Mouse (Mus musculus) myocyte (in vitro differentiated cells): ENCODE measurements at regions not wholly inside any gene's neighbourhood (a gene's known extent, or its start where the extent isn't known, plus 50 kb on each side); places are given as distances from the start of the nearest gene placed in this dataset.

Experiments
- POLR2A ChIP-seq: IDR thresholded peaks from one replicate; pipeline ENCODE4 v1.6.1; 2011; ENCODE audit warnings: low read depth, mild to moderate bottlenecking, control low read depth, moderate library complexity; ENCODE audit not compliant: insufficient read length
- POLR2AphosphoS2 ChIP-seq: IDR thresholded peaks from one replicate; pipeline ENCODE4 v1.6.1; 2011; ENCODE audit warnings: low read depth, control low read depth; ENCODE audit not compliant: insufficient read length
- REST ChIP-seq: IDR thresholded peaks from one replicate; pipeline ENCODE4 v1.6.1; 2011; ENCODE audit warnings: mild to moderate bottlenecking, control low read depth, moderate library complexity; ENCODE audit not compliant: insufficient read depth, insufficient read length
- USF1 ChIP-seq: IDR thresholded peaks from one replicate; pipeline ENCODE4 v1.6.1; 2011; ENCODE audit warnings: low read depth, mild to moderate bottlenecking, control low read depth, moderate library complexity

GRCm38 (mm10) chr2:159703100-159703499 is 630.9 kb downstream of the Gm826 start:
- TF ChIP-seq USF1: no peak
- no peak for TF ChIP-seq POLR2A
- no peak for TF ChIP-seq POLR2AphosphoS2
- TF ChIP-seq REST: no peak
